Mouse (Mus musculus) embryonic fibroblast, embryonic 13.5 days (primary cell): ENCODE measurements around the gene Arel1.

Experiments
- CTCF ChIP-seq: IDR thresholded peaks from 2 replicates; pipeline ENCODE4 v1.5.1; 2011; ENCODE audit warnings: mild to moderate bottlenecking, control low read depth, low read length, moderate library complexity, borderline replicate concordance; ENCODE audit not compliant: insufficient read depth
- POLR2A ChIP-seq: IDR thresholded peaks from 2 replicates; pipeline ENCODE4 v1.6.1; 2011; ENCODE audit warnings: low read depth, mild to moderate bottlenecking, control low read depth, low read length, moderate library complexity

DNA sequence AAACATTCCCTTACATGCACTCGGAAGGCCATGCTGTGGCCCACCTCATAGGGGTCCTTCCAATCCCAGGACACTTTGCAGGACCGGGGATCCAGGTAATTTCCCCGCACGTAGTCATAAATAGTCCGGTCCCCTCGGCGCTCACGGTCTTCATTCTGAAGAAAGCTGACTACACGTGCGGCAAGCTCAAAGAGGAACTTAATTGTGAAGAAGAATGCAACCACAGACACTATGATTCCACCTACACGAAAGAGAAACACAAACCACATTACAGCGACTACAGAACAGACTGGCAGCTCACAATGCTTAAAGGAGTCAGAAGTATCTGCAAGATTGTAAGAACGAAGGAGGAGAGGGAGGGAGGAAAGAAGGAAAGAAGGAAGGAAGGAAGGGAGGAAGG, 29.0 kb downstream of the Arel1 start:
- TF ChIP-seq POLR2A (no peak), CTCF (no peak)
